Mouse (Mus musculus) adrenal gland, adult (tissue): ENCODE data around the gene Spock1.
"Not testable (repeated sequence)": the region's sequence is repeated elsewhere in the genome, so short reads cannot be mapped to it uniquely, and the experiment has no call there.

ENCODE experiments used
- DNase-seq, 2 experiments: peaks; one replicate each; pipeline ENCODE4 v3.0.0; 2022 to 2023; ENCODE audit warnings: low spot score in 1 of 2; ENCODE audit not compliant: inconsistent age in 2 of 2

Gene Spock1

GRCm38 (mm10) chr13:57611326-57612171, 296.6 kb downstream of the Spock1 start:
- DNase-seq, result no peak

DNA sequence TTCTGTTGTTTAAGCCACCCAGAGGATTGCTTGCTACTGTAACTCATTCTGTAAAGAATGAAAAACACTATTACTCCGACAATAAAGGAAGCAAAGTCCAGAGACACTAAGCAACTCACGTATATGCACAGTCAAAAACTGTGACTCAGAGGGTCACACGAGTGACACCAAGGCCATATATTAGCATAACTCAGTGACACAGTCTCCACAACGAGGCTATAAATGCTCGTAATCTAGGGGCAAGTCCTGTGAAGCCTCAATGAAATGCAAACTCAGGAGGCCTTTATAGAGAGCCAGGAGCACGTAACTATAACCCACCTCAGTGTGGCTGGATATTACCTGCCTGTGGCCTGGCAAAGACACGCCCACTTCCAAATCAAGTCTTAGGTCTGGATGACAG, 298.2 kb downstream of the Spock1 start:
- no peak for DNase-seq

- DNase-seq, result no peak
Measured at GRCm38 (mm10) chr13:57604437-57604836, 303.7 kb downstream of the Spock1 start.

DNA sequence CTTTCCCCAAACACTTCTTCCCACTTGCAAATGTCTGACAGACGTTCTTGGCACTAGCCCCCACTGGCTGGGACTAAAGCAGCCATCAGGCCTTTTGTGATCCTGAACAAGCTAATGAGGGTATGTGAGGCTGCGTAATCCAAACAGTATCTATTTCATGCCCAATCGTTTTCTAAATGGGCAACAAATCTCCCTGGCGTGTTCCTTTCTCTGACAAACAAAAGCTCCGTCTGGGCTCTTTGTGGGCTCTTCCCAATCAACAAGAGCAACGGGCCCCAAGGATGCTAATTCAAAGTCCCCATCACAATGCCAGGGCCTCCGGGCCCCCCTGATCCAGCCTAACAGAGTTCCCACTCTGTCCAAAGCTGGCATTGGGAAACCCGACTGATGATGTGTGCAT, 304.9 kb downstream of the Spock1 start:
- no peak for DNase-seq

DNA sequence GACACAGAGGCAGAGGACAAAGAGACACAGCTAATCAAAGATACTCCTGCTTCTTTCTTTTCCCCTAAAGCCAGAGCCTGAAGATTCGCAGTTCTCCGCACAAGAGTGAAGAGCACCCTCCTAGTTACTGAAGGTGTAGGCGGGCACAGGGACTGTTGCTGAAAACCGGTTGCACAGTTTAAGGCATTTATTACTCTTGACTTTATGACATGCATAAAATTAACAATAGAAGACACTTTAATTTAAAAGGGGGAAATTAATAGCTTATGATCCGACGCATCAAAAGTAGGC, 312.4 kb downstream of the Spock1 start:
- DNase-seq, result no peak

DNA sequence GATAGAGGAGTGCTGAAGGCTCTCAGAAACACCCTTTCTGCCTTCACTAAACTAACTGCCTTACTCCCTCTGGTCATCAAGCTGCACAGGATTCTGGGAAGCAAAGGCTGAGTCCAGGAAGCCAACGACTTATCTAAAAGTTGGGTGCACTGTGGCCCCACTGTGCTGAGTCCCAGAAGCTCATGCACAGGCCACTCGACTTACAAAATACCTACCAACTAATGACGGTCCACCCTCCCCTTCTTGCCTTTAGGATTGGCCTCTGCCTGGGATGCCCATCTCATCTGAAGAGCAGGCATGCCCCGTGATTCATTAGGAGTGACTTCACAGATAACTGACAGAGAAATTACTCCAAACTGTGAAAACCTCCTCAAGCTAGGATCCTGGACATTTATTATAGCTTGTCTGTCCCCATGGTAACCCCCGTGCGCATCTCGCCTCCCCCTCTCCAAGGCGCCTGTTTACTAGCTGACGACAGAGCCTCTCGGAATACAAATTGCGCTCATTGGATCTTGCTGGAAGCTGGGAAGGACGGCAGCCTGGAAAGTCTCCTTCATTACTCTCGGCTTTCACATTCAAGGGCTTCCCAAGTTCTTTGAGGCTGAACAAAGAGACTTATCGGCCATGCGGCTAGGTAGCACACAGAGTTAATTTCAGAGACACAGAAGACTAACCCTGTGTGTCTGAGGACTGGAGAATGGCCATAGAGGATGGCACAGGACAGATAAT, 312.9 kb downstream of the Spock1 start:
- peak in 1 of 2 experiments; percentile 44 for DNase-seq

GRCm38 (mm10) chr13:57589338-57589914, 318.7 kb downstream of the Spock1 start:
- DNase-seq, result not testable (repeated sequence)

DNA sequence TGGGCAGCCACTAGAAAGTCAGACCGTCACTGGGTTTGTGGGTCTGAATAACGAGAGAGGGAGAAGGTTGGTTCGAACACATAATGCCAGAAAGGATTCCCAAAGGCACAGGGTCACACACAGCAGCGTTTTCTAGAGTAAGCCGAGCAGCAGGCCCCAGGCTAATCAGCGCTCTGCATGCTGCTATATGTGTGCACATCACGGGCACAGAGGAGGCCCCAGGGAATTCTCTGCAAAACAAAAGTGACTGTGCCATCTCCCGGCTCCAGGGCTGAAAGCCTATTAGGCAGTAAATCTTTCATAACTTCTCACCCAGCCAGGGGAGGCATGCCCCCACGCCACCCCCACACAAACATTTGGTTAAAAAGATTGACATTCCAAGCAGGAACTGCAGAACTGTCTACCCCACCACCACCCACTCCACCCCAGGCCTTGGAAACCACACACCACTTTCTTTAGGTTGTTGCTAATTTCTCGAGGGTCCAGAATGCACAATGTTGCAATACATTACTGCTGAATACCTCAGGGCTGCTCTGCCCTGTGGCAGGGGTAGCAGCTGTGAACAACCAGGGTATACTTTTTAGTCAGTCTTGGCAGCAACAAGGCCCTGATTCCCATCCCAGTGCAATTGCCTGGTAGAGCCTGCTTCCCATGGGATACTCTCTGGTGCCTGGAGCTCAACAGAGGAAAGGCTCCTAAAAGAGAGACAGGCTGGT, 319.4 kb downstream of the Spock1 start:
- DNase-seq, result peak in 1 of 2 experiments; percentile 31

- DNase-seq, result peak; percentile 13 to 91
Measured at GRCm38 (mm10) chr13:57585131-57585530, 323.0 kb downstream of the Spock1 start.

GRCm38 (mm10) chr13:57582314-57582976, 325.7 kb downstream of the Spock1 start:
- DNase-seq, result no peak

DNA sequence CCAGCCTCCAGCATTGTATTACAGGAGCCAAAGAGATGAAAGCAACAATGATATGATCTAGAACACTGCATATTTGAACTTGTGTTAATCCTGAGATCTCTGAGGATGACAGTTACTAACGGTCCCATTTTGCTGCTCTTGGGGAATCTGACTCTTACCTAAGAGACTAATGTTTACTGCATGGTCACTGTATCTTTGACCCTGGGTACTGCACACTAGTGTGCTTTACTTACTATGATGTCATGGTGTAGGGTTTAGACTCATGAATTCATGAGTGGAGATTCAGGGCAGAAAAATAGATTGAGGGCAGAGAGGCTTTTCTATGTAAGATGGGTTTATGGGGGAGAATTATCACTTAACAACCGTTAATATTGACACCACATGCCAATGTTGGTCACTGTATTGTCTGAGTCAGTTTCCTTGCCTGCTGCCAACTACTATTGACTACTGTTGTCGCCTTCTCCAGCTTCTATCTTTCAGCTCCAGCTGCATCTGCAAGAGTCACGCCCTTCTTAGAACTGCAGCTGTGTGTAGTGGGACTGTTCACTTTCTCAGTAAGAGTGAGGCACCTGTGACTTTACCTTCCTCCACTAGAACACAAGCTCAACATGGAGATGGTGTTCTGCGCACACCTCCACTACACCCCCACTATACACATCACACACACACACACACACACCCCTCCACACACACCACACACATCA, 330.4 kb downstream of the Spock1 start:
- no peak for DNase-seq

- no peak for DNase-seq
Measured at GRCm38 (mm10) chr13:57573501-57573900, 334.6 kb downstream of the Spock1 start.

DNA sequence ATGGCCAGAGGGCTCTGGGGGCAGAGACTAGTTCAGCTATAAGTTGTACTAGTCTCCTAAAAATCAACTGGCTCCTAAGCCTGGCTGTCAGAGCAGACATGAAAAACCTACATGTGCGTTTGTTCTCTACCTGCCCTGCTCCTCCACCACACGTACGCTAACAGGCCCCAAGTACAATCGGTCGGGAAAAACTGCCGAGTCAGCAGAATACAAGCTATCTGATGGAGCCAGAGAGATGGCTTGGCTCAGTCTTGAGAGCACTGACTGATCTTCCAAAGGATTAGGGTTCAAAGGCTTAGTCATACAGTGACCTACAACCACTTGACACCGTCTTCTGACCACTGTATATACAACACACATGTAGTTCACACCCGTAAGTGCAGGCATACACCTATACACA, 339.7 kb downstream of the Spock1 start:
- no peak for DNase-seq

DNA sequence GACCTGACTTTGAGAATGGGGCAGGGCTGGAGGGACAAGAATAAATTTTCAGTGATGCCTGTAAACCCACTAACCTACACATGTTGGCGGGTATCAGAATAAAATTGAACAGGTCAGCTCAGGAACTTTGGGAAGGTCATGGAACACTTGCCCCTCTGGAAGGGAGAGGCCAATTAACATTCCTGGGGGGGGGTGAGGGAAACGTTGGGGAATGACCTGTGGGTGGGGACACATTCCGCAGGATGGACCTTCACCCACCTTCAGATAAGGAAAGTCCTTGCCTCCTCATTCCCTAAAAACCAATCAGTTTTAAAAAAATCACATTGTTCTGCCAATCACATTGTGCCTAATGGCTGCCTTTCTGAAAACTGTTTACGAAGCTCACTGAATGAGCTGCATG, 352.9 kb downstream of the Spock1 start:
- no peak for DNase-seq

- peak in 1 of 2 experiments; percentile 30 for DNase-seq
Measured at GRCm38 (mm10) chr13:57549743-57550142, 358.4 kb downstream of the Spock1 start.

DNA sequence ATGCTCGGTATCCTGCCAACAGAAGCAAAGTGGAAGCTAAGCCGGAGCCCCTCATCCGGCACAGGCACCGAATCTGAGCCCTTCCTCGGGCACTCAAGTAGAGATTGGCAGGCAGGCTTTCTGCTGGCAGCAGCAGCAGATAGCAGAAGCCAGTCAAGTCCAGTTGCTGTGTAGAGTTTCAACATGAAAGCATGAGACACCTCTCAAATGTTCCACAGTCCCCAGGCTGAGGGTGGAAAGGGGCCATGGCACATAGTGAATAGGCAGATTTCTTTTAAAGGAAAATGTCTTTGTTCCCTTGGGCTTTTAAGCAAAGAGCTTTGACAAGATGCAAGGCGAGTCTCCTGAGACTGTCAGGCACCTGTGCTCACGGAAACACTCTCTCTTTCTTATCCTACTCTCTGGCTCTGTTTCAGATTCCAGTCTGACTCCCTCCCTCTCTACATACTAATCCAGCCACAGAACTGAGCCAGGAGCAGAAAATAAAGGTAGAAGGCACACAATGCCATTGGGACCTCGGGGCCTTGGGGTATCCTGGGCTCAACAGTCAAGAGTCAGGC, 371.1 kb downstream of the Spock1 start:
- no peak for DNase-seq

DNA sequence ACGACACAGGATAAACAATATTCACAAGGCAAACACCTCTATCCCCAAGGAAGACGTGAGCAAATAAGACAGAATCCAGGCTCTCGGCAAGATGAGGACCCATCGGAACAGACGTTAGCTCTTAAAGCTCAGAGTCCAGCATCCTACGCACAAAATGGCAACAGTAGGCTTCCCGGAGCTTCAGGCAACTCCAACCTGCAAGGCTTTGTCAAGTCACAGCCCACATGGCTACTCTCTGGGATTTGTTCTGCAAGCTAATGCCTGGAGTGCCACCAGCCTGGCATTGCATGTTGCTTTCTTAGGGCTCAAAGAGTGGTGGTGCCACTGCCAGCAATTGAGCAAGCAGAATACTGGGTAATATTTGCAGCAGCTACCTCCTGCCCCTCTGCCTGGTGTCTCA, 373.8 kb downstream of the Spock1 start:
- DNase-seq, result peak in 1 of 2 experiments; percentile 29

DNA sequence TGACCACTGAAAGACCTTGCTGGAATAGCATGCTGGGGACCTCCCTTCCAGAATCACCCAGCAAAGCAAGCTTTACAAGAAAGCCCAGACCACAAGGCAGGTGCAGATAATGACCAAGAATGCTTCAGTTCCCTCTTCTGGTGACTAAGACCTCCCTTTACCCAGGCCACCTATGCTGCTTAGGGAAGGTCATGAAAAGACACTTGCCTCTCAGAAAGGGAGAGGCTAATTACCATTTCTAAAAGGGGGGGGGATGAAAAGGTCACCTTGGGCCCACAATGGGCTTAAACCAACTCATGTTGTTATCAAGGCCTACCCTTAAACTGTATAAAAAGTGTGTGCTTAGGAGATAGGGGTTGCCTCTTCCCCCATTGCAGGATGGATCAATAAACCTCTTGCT, 382.2 kb downstream of the Spock1 start:
- no peak for DNase-seq

DNA sequence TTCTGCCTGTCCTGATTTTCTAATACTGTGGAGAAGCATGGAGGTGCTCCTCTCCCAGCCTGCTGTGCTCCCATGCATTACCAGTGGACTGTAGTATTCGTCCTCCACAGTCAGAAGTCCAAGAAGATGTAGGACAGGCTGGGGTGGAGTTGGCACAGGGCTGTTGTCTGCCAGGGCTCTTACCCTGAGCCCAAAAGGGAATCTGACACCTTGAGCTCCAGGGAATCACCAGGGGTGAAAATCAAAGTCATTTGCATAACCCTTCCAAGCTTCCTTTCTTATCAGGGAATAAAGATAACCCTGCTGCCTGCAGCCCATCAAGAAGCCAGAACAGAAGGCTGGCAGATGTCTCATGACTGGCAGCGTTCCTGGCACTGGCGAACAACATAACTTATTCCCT, 383.6 kb downstream of the Spock1 start:
- DNase-seq, result no peak

- DNase-seq, result no peak
Measured at GRCm38 (mm10) chr13:57523366-57523765, 384.8 kb downstream of the Spock1 start.
